Mouse (Mus musculus): ENCODE results near the gene Sec14l3. TPM values are rescaled to one million over a fixed set of nuclear protein-coding genes. Genes with fewer than 3 reads are reported as not detected.
A peak's percentile ranks its signal among the peaks of the same experiment; 100 is the strongest.

The Sec14l3 gene
- total and polyA plus RNA-seq, 3 experiments, result not detected

DNA sequence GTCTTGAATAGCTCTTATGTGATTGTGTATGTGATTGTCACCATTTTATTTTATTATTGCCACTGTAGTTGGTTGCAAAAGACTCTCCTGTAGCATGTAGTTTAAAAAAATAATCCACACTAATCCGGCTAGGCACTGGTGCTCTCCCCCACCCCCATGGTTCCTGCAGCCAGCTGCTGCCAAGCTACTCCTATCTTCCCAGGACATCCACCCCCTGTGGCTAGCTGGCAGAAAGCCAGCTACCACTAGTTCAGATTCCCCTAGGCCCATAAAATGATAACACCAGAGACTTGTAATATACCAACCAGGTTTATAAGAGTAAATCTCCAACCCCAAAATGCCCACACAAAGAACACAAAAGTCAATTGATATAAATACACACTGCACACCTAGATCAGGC, 21.6 kb downstream of the Sec14l3 start (continued):
- TF ChIP-seq POLR2A (IDR thresholded peaks at IDR 0.05; ENCODE audit: control insufficient read depth in 1 of 2, insufficient read depth in 1 of 2, low read depth in 1 of 2, low read length in 2 of 2, poor library complexity in 1 of 2), result no peak

DNA sequence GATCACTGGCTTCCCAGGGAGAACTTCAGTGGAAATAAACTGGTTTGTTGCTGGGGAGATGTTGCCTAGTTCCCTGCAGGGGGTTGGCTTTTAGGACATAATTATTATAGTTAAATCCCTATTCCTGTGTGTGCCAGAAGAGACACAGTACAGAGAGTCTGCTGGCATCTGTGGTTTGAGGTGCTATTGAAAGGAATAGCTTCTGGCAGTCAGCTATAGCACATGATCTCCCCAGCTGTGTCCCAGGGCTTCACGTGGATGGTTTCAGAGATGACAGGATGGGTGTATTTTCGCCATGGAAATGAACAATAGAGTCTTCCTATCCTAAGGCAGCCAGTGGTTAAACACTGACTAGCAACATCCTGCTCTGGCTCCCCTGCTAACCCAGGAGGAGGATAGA, 22.6 kb downstream of the Sec14l3 start:
- Histone ChIP-seq H3K9ac (ENCODE audit: control insufficient read depth, low read depth, low read length, poor library complexity, severe bottlenecking) (no peak overlapping the region), H3K36me3 (ENCODE audit: control insufficient read depth in 1 of 2, insufficient read depth in 2 of 2, low read length in 2 of 2) (peaks cover 2 to 11% of the 10 kb centered on the region in 2 experiments; a peak in 3 of 4 replicates), H3K4me1 (ENCODE audit: control insufficient read depth in 1 of 2, insufficient read depth in 2 of 2, low read length in 2 of 2) (peaks cover 3 to 10% of the 10 kb centered on the region in 2 experiments), H3K27me3 (ENCODE audit: control insufficient read depth in 1 of 2, insufficient read depth in 2 of 2, low read length in 2 of 2) (no peaks in the 10 kb centered on the region), H3K79me2 (ENCODE audit: control insufficient read depth, insufficient read depth, low read length, poor library complexity) (no peaks in the 10 kb centered on the region), H3K9me3 (replicated peaks; ENCODE audit: insufficient read depth, low read length) (no peaks in the 10 kb centered on the region), H3K27ac (ENCODE audit: control insufficient read depth, low read depth, low read length) (no peak overlapping the region), H3K4me3 (ENCODE audit: control insufficient read depth in 1 of 2, insufficient read depth in 1 of 2, low read depth in 2 of 2, low read length in 2 of 2) (no peak overlapping the region)
- no peak for DNase-seq (ENCODE audit: low read depth, low spot score)
- TF ChIP-seq POLR2AphosphoS5 (IDR thresholded peaks at IDR 0.05; ENCODE audit: borderline replicate concordance, low read depth, low read length) (no peak), GABPA (IDR thresholded peaks at IDR 0.05; ENCODE audit: low read depth, low read length) (no peak), JUND (IDR thresholded peaks at IDR 0.05; ENCODE audit: low read depth, low read length) (no peak), ETS1 (IDR thresholded peaks at IDR 0.05; ENCODE audit: low read depth, low read length) (no peak), ZC3H11A (IDR thresholded peaks at IDR 0.05; ENCODE audit: low read depth, low read length) (no peak), RAD21 (IDR thresholded peaks at IDR 0.05; ENCODE audit: low read depth, low read length) (no peak), NELFE (IDR thresholded peaks at IDR 0.05; ENCODE audit: low read depth, low read length) (no peak), BHLHE40 (IDR thresholded peaks at IDR 0.05; ENCODE audit: borderline replicate concordance, low read depth, low read length) (no peak), MAX (IDR thresholded peaks at IDR 0.05; ENCODE audit: low read length) (no peak), E2F4 (IDR thresholded peaks at IDR 0.05; ENCODE audit: borderline replicate concordance, low read depth, low read length) (no peak), TCF12 (IDR thresholded peaks at IDR 0.05; ENCODE audit: low read depth, low read length) (no peak)

DNA sequence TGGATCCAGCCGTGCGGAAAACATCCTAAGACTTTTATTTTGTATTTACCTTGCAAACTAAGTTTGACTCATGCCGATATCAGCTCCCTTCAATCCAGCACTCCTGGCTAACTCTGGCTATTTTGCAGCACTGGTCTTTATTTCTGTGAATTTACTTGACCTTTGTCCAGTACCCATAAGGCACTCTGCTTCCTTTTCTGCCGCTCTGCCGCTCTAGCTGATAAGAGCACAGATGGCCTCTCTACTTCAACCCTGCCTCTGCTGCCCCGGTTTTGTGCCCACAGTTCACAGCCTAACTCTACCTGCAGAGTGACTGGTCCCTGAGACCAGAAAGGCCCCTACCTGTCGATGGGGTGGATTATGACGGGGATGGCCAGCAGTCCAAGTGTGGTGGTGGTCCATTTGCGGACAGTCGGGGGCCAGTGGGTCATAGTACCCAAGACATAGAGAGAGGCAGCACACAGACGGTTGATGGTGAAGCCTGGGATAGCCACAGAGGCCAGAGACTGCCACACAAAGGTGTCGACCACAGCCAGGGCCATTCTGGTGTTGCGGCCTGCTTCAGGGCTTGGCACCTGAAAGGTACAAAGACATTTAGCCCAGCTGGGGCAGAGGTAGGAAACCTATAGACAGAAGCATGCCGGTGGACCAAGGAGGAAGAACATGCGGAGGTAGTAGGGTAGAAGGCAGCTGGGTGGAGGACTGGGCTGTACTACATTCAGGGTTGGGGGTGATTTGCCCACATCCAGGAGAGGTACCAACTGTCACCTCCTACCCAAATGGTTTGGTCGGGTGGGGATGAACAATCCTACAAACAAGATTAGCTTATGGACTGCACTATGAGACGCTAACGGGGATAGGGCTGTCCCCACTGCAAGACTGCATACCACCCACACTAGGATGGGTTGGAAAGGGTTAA, 29.1 kb downstream of the Sec14l3 start:
- peaks cover 0 to 7% of the 10 kb centered on the region in 2 experiments; a peak in 2 of 4 replicates for H3K4me1 ChIP-seq (ENCODE audit: control insufficient read depth in 1 of 2, insufficient read depth in 2 of 2, low read length in 2 of 2)
- H3K79me2 ChIP-seq (ENCODE audit: control insufficient read depth, insufficient read depth, low read length, poor library complexity), result peaks cover 8% of the 10 kb centered on the region
- no peaks in the 10 kb centered on the region for H3K9me3 ChIP-seq (replicated peaks; ENCODE audit: insufficient read depth, low read length)
- TF ChIP-seq JUND (IDR thresholded peaks at IDR 0.05; ENCODE audit: low read depth, low read length), result no peak
- TF ChIP-seq POLR2AphosphoS2 (IDR thresholded peaks at IDR 0.05; ENCODE audit: low read length), result no peak
- TF ChIP-seq MAX (IDR thresholded peaks at IDR 0.05; ENCODE audit: low read length), result no peak
- TF ChIP-seq USF1 (IDR thresholded peaks at IDR 0.05; ENCODE audit: low read depth, low read length), result no peak
- TF ChIP-seq ZC3H11A (IDR thresholded peaks at IDR 0.05; ENCODE audit: low read depth, low read length), result no peak
- TF ChIP-seq SMC3 (IDR thresholded peaks at IDR 0.05; ENCODE audit: low read depth, low read length), result no peak
- TF ChIP-seq TCF12 (IDR thresholded peaks at IDR 0.05; ENCODE audit: low read depth, low read length), result no peak
- TF ChIP-seq RAD21 (IDR thresholded peaks at IDR 0.05; ENCODE audit: low read depth, low read length), result no peak
- TF ChIP-seq MYB (IDR thresholded peaks at IDR 0.05; ENCODE audit: low read depth, low read length), result no peak
- no peak for DNase-seq (ENCODE audit: low read depth, low spot score)
- no peak overlapping the region for H3K27ac ChIP-seq (ENCODE audit: control insufficient read depth, low read depth, low read length)
- H3K36me3 ChIP-seq (ENCODE audit: control insufficient read depth in 1 of 2, insufficient read depth in 2 of 2, low read length in 2 of 2), result peaks cover 2 to 6% of the 10 kb centered on the region in 2 experiments; a peak in 2 of 4 replicates
- peak overlapping the region in 1 of 2 experiments; percentile 72; a peak in 2 of 4 replicates for H3K4me3 ChIP-seq (ENCODE audit: control insufficient read depth in 1 of 2, insufficient read depth in 1 of 2, low read depth in 2 of 2, low read length in 2 of 2)
- H3K27me3 ChIP-seq (ENCODE audit: control insufficient read depth in 1 of 2, insufficient read depth in 2 of 2, low read length in 2 of 2), result no peaks in the 10 kb centered on the region
- H3K9ac ChIP-seq (ENCODE audit: control insufficient read depth, low read depth, low read length, poor library complexity, severe bottlenecking), result no peak overlapping the region
